Mouse (Mus musculus): ENCODE results near the gene Cyb5r4. TPM values are rescaled to one million over a fixed set of nuclear protein-coding genes. Genes with fewer than 3 reads are reported as not detected.

Gene Cyb5r4
- polyA plus RNA-seq, 1 experiment = 4.7 TPM

- no peak for TF ChIP-seq POLR2A (IDR thresholded peaks at IDR 0.05; ENCODE audit: low read depth, low read length)
- TF ChIP-seq CTCF (IDR thresholded peaks at IDR 0.05; ENCODE audit: extremely low read depth, insufficient read depth, insufficient read length, insufficient replicate concordance) = no peak
- H3K4me1 ChIP-seq (ENCODE audit: control insufficient read depth, insufficient read depth, insufficient read length) = no peaks in the 10 kb centered on the region
- H3K36me3 ChIP-seq (ENCODE audit: control insufficient read depth, insufficient read depth, low read length) = no peaks in the 10 kb centered on the region
- no peak overlapping the region for H3K27ac ChIP-seq (ENCODE audit: insufficient read depth, low read length)
- 69% methylated on average over 2 of the region's 2 CpGs for WGBS
- no peak for DNase-seq (ENCODE audit: low read depth in 1 of 2, low spot score in 2 of 2)
- H3K27me3 ChIP-seq (ENCODE audit: control insufficient read depth, insufficient read depth, low read length) = no peaks in the 10 kb centered on the region
- no peak overlapping the region for H3K4me3 ChIP-seq (ENCODE audit: extremely low read depth, insufficient read depth, insufficient read length)
Observed at GRCm38 (mm10) chr9:86999956-87000582, 21.7 kb upstream of the Cyb5r4 start.

GRCm38 (mm10) chr9:87004701-87005434 lies 16.9 kb upstream of the Cyb5r4 start:
- WGBS = 78% methylated on average over 6 of the region's 6 CpGs
- no peak for TF ChIP-seq CTCF (IDR thresholded peaks at IDR 0.05; ENCODE audit: extremely low read depth, insufficient read depth, insufficient read length, insufficient replicate concordance)
- no peak for TF ChIP-seq POLR2A (IDR thresholded peaks at IDR 0.05; ENCODE audit: low read depth, low read length)
- Histone ChIP-seq H3K27me3 (ENCODE audit: control insufficient read depth, insufficient read depth, low read length) (no peaks in the 10 kb centered on the region), H3K27ac (ENCODE audit: insufficient read depth, low read length) (no peak overlapping the region), H3K4me1 (ENCODE audit: control insufficient read depth, insufficient read depth, insufficient read length) (no peaks in the 10 kb centered on the region), H3K4me3 (ENCODE audit: extremely low read depth, insufficient read depth, insufficient read length) (no peak overlapping the region), H3K36me3 (ENCODE audit: control insufficient read depth, insufficient read depth, low read length) (no peaks in the 10 kb centered on the region)
- no peak for DNase-seq (ENCODE audit: low read depth in 1 of 2, low spot score in 2 of 2)

- no peak overlapping the region for H3K27ac ChIP-seq (ENCODE audit: insufficient read depth, low read length)
- no peaks in the 10 kb centered on the region for H3K36me3 ChIP-seq (ENCODE audit: control insufficient read depth, insufficient read depth, low read length)
- no peak for DNase-seq (ENCODE audit: low read depth in 1 of 2, low spot score in 2 of 2)
- 50% methylated on average over 5 of the region's 5 CpGs for WGBS
- H3K27me3 ChIP-seq (ENCODE audit: control insufficient read depth, insufficient read depth, low read length) = no peaks in the 10 kb centered on the region
- no peaks in the 10 kb centered on the region for H3K4me1 ChIP-seq (ENCODE audit: control insufficient read depth, insufficient read depth, insufficient read length)
- TF ChIP-seq CTCF (IDR thresholded peaks at IDR 0.05; ENCODE audit: extremely low read depth, insufficient read depth, insufficient read length, insufficient replicate concordance) = no peak
- no peak for TF ChIP-seq POLR2A (IDR thresholded peaks at IDR 0.05; ENCODE audit: low read depth, low read length)
- no peak overlapping the region for H3K4me3 ChIP-seq (ENCODE audit: extremely low read depth, insufficient read depth, insufficient read length)
Observed at GRCm38 (mm10) chr9:87005435-87005779, 16.4 kb upstream of the Cyb5r4 start.

GRCm38 (mm10) chr9:87008507-87008906 lies 13.3 kb upstream of the Cyb5r4 start:
- no peaks in the 10 kb centered on the region for H3K4me1 ChIP-seq (ENCODE audit: control insufficient read depth, insufficient read depth, insufficient read length)
- no peaks in the 10 kb centered on the region for H3K27me3 ChIP-seq (ENCODE audit: control insufficient read depth, insufficient read depth, low read length)
- no peak for TF ChIP-seq CTCF (IDR thresholded peaks at IDR 0.05; ENCODE audit: extremely low read depth, insufficient read depth, insufficient read length, insufficient replicate concordance)
- TF ChIP-seq POLR2A (IDR thresholded peaks at IDR 0.05; ENCODE audit: low read depth, low read length) = no peak
- WGBS = 51% methylated on average over 6 of the region's 6 CpGs
- no peak for DNase-seq (ENCODE audit: low read depth in 1 of 2, low spot score in 2 of 2)
- H3K27ac ChIP-seq (ENCODE audit: insufficient read depth, low read length) = no peak overlapping the region
- no peaks in the 10 kb centered on the region for H3K36me3 ChIP-seq (ENCODE audit: control insufficient read depth, insufficient read depth, low read length)
- H3K4me3 ChIP-seq (ENCODE audit: extremely low read depth, insufficient read depth, insufficient read length) = no peak overlapping the region

- WGBS = 88% methylated on average over 1 of the region's 1 CpGs
- no peak for DNase-seq (ENCODE audit: low read depth in 1 of 2, low spot score in 2 of 2)
- H3K27me3 ChIP-seq (ENCODE audit: control insufficient read depth, insufficient read depth, low read length) = no peaks in the 10 kb centered on the region
- no peak for TF ChIP-seq CTCF (IDR thresholded peaks at IDR 0.05; ENCODE audit: extremely low read depth, insufficient read depth, insufficient read length, insufficient replicate concordance)
- TF ChIP-seq POLR2A (IDR thresholded peaks at IDR 0.05; ENCODE audit: low read depth, low read length) = no peak
- H3K4me1 ChIP-seq (ENCODE audit: control insufficient read depth, insufficient read depth, insufficient read length) = no peaks in the 10 kb centered on the region
- H3K36me3 ChIP-seq (ENCODE audit: control insufficient read depth, insufficient read depth, low read length) = no peaks in the 10 kb centered on the region
- H3K4me3 ChIP-seq (ENCODE audit: extremely low read depth, insufficient read depth, insufficient read length) = no peak overlapping the region
- H3K27ac ChIP-seq (ENCODE audit: insufficient read depth, low read length) = no peak overlapping the region
Observed at GRCm38 (mm10) chr9:87008919-87009318, 12.9 kb upstream of the Cyb5r4 start.

- H3K27ac ChIP-seq (ENCODE audit: insufficient read depth, low read length) = no peak within 1 kb of the TSS
- 3% methylated on average over 71 of the region's 71 CpGs for WGBS
- H3K4me1 ChIP-seq (ENCODE audit: control insufficient read depth, insufficient read depth, insufficient read length) = no peaks in the 10 kb centered on the region
- TF ChIP-seq POLR2A (IDR thresholded peaks at IDR 0.05; ENCODE audit: low read depth, low read length) = no peak
- no peak for TF ChIP-seq CTCF (IDR thresholded peaks at IDR 0.05; ENCODE audit: extremely low read depth, insufficient read depth, insufficient read length, insufficient replicate concordance)
- H3K27me3 ChIP-seq (ENCODE audit: control insufficient read depth, insufficient read depth, low read length) = peaks cover 8% of the 10 kb centered on the region; the same call in 1 of the 2 replicates
- no peaks in the 10 kb centered on the region for H3K36me3 ChIP-seq (ENCODE audit: control insufficient read depth, insufficient read depth, low read length)
- no peak within 1 kb of the TSS for H3K4me3 ChIP-seq (ENCODE audit: extremely low read depth, insufficient read depth, insufficient read length)
- DNase-seq (ENCODE audit: low read depth in 1 of 2, low spot score in 2 of 2) = no peak
Observed at GRCm38 (mm10) chr9:87015288-87015937, 6.4 kb upstream of the Cyb5r4 start, which contains the start of gene Ripply2. Gene Ripply2 (plus strand): TSS chr9:87015537.
